Mouse (Mus musculus) megakaryocyte, embryonic 14.5 days (primary cell): Measurements from ENCODE around the gene Ahnak. TPM values are rescaled to one million over a fixed set of nuclear protein-coding genes. Genes with fewer than 3 reads are reported as not detected.

ENCODE experiments used
- H3K27me3 ChIP-seq: replicated peaks from 2 replicates; pipeline ENCODE3; 2012; ENCODE audit warnings: inconsistent platforms
- H3K36me3 ChIP-seq: replicated peaks from 2 replicates; pipeline ENCODE3; 2012; ENCODE audit warnings: low read length, inconsistent platforms, mixed read lengths
- H3K4me1 ChIP-seq: 2 replicates; pipeline ENCODE4 v1.6.1; 2012; ENCODE audit warnings: inconsistent platforms
- H3K4me3 ChIP-seq: replicated peaks from 2 replicates; pipeline ENCODE3; 2012; ENCODE audit warnings: moderate library complexity, mild to moderate bottlenecking, inconsistent platforms
- H3K9me3 ChIP-seq: 2 replicates; pipeline ENCODE4 v1.6.1; 2012; ENCODE audit warnings: inconsistent platforms
- FLI1 ChIP-seq: IDR thresholded peaks from 2 replicates; pipeline ENCODE4 v1.6.1; 2012; ENCODE audit warnings: low read length, inconsistent platforms, mixed read lengths
- GATA1 ChIP-seq: IDR thresholded peaks from 3 replicates; pipeline ENCODE4 v1.6.1; 2012; ENCODE audit warnings: mixed read lengths, low read length, inconsistent platforms, borderline replicate concordance
- polyA plus RNA-seq: library from polyadenylated mRNA; stranded (reverse); fragments of >175 nt; gene quantifications from 2 replicates; pipeline ENCODE4 v1.2.3, GENCODE M21; 2012; ENCODE audit warnings: low replicate concordance; ENCODE audit not compliant: insufficient read depth

Ahnak gene
- polyA plus RNA-seq, 1 experiment: 28.7 TPM

- no peaks in the 10 kb centered on the region for H3K9me3 ChIP-seq
- H3K4me1 ChIP-seq: peaks cover 86% of the 10 kb centered on the region
- H3K4me3 ChIP-seq: peak overlapping the region; percentile 60
- no peaks in the 10 kb centered on the region for H3K27me3 ChIP-seq
- TF ChIP-seq FLI1 (0 out of 2 replicates have a peak, but pooled peaks have one; percentile 9), GATA1 (no peak)
- no peaks in the 10 kb centered on the region for H3K36me3 ChIP-seq
These were observed 72.3 kb downstream of the Ahnak start for GRCm38 (mm10) chr19:9061221-9061893.

- no peak overlapping the region for H3K4me3 ChIP-seq
- H3K4me1 ChIP-seq: peaks cover 85% of the 10 kb centered on the region
- no peaks in the 10 kb centered on the region for H3K9me3 ChIP-seq
- no peak for TF ChIP-seq GATA1
- TF ChIP-seq FLI1: no peak
- H3K36me3 ChIP-seq: no peaks in the 10 kb centered on the region
- H3K27me3 ChIP-seq: no peaks in the 10 kb centered on the region
These were observed 73.7 kb downstream of the Ahnak start for GRCm38 (mm10) chr19:9062822-9063221.

- Histone ChIP-seq H3K27me3 (peaks cover 4% of the 10 kb centered on the region), H3K9me3 (no peaks in the 10 kb centered on the region), H3K4me3 (no peak overlapping the region), H3K4me1 (peaks cover 75% of the 10 kb centered on the region), H3K36me3 (no peaks in the 10 kb centered on the region)
- TF ChIP-seq FLI1 (no peak), GATA1 (no peak)
These were observed 74.7 kb downstream of the Ahnak start for GRCm38 (mm10) chr19:9063831-9064230.

- H3K27me3 ChIP-seq: peaks cover 4% of the 10 kb centered on the region
- H3K4me1 ChIP-seq: peaks cover 71% of the 10 kb centered on the region
- H3K9me3 ChIP-seq: no peaks in the 10 kb centered on the region
- H3K4me3 ChIP-seq: peak overlapping the region; percentile 71
- H3K36me3 ChIP-seq: no peaks in the 10 kb centered on the region
- no peak for TF ChIP-seq FLI1
- no peak for TF ChIP-seq GATA1
These were observed 76.8 kb downstream of the Ahnak start for GRCm38 (mm10) chr19:9065621-9066561.

- H3K27me3 ChIP-seq: peaks cover 4% of the 10 kb centered on the region
- no peak overlapping the region for H3K4me3 ChIP-seq
- no peaks in the 10 kb centered on the region for H3K36me3 ChIP-seq
- TF ChIP-seq FLI1 (no peak), GATA1 (no peak)
- peaks cover 71% of the 10 kb centered on the region for H3K4me1 ChIP-seq
- no peaks in the 10 kb centered on the region for H3K9me3 ChIP-seq
These were observed 78.2 kb downstream of the Ahnak start for GRCm38 (mm10) chr19:9067292-9067691.

- no peaks in the 10 kb centered on the region for H3K9me3 ChIP-seq
- peaks cover 64% of the 10 kb centered on the region for H3K4me1 ChIP-seq
- peaks cover 4% of the 10 kb centered on the region for H3K27me3 ChIP-seq
- H3K4me3 ChIP-seq: no peak overlapping the region
- no peaks in the 10 kb centered on the region for H3K36me3 ChIP-seq
- TF ChIP-seq FLI1 (no peak), GATA1 (no peak)
These were observed 80.7 kb downstream of the Ahnak start for GRCm38 (mm10) chr19:9069687-9070307.

- no peaks in the 10 kb centered on the region for H3K9me3 ChIP-seq
- peaks cover 64% of the 10 kb centered on the region for H3K4me1 ChIP-seq
- peaks cover 4% of the 10 kb centered on the region for H3K27me3 ChIP-seq
- no peak overlapping the region for H3K4me3 ChIP-seq
- H3K36me3 ChIP-seq: no peaks in the 10 kb centered on the region
- no peak for TF ChIP-seq FLI1
- TF ChIP-seq GATA1: no peak
These were observed 81.2 kb downstream of the Ahnak start for GRCm38 (mm10) chr19:9070316-9070715.

- Histone ChIP-seq H3K36me3 (no peaks in the 10 kb centered on the region), H3K9me3 (no peaks in the 10 kb centered on the region), H3K27me3 (peaks cover 5% of the 10 kb centered on the region), H3K4me3 (peak overlapping the region; percentile 40), H3K4me1 (peaks cover 55% of the 10 kb centered on the region)
- TF ChIP-seq FLI1 (no peak), GATA1 (no peak)
These were observed 82.5 kb downstream of the Ahnak start for GRCm38 (mm10) chr19:9071456-9072156.

- peaks cover 54% of the 10 kb centered on the region for H3K4me1 ChIP-seq
- no peaks in the 10 kb centered on the region for H3K9me3 ChIP-seq
- H3K4me3 ChIP-seq: no peak overlapping the region
- H3K36me3 ChIP-seq: no peaks in the 10 kb centered on the region
- TF ChIP-seq FLI1 (no peak), GATA1 (no peak)
- peaks cover 5% of the 10 kb centered on the region for H3K27me3 ChIP-seq
These were observed 83.1 kb downstream of the Ahnak start for GRCm38 (mm10) chr19:9072157-9072530.
